Mouse (Mus musculus): ENCODE data around the gene Nrn1l. TPM values are rescaled to one million over a fixed set of nuclear protein-coding genes. Genes with fewer than 3 reads are reported as not detected.
A peak's percentile ranks its signal among the peaks of the same experiment; 100 is the strongest.

Nrn1l gene
- total RNA-seq (2021) = 1 to 10 TPM; 1.1 to 2.1 TPM
- long read RNA-seq, experiment 1 = 0 reads
- long read RNA-seq, experiment 2 = 0 reads

- peak; percentile 72 to 81 for DNase-seq (ENCODE audit: low spot score in 2 of 2)
Observed at GRCm38 (mm10) chr8:105893339-105893738, at the start of gene Nrn1l. Nrn1l (plus strand) TSS chr8:105893567.

DNA sequence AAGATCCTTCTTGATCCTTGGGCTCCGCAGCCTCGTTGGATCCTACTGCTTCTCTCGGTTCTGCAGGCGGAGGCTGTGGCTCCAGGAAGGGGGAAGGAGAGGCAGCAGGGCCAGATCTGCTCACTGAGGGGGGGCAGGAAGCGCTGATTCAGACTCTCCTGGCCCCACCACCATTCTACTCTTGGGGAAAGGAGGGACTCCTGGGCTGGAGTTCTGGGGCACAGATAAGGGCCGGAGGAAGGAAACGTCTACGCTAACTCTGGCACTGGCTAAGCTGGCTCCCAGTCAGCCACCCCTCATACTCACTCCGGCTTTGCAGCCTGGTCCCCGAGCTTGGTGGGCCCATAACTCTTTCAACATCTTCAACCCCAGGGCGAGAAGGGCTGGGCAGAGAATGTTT is 46.7 kb upstream of the Nrn1l start:
- no peak for DNase-seq (ENCODE audit: low spot score in 2 of 2)

- no peak for DNase-seq (ENCODE audit: low spot score in 2 of 2)
Observed at GRCm38 (mm10) chr8:105850014-105850413, 43.4 kb upstream of the Nrn1l start.

DNA sequence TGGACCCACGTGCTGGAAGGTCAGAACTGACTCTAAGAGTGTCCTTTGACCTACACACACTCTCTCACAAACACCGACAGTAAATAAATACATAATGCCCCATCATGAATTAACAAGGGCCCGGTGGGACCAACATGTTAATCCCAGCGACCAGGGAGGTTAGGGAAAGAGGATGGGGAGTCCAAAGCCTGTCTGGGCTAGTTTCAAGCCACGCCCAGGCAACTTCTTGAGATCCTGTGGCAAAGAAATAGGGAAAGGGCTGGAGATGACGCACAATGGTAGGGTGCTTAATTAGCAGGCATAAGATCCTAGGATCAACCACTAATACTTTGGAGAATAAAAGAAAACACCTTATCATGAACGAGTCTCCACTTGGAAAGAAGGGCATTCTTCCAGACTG is 42.8 kb upstream of the Nrn1l start:
- DNase-seq (ENCODE audit: low spot score in 2 of 2) = no peak

GRCm38 (mm10) chr8:105851651-105852143 is 41.7 kb upstream of the Nrn1l start:
- DNase-seq (ENCODE audit: low spot score in 2 of 2) = peak; percentile 84 to 95

GRCm38 (mm10) chr8:105852146-105852729 is 41.1 kb upstream of the Nrn1l start:
- no peak for DNase-seq (ENCODE audit: low spot score in 2 of 2)

DNA sequence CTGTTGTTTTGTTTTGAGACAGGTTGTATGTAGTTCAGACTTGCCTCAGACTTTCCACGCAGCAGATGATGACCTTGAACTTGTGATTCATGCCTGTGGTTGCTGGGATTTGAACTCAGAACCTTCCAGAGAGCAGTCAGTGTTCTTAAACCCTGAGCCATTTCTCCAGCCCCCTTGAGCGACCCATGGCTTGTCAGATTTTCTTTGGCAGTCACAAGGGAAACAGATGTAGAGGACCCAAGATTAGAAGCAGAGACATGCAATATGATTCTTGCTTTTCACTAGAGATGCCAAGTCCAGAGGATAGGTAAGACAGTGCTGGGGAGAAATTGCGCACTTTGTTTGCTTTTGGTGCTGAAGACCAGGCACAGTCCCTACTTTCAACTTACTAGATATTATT is 40.2 kb upstream of the Nrn1l start, which contains the start of gene Cenpt:
Gene Cenpt (minus strand): TSS at position 101 of the 400 bp plus-strand sequence.
- DNase-seq (ENCODE audit: low spot score in 2 of 2) = no peak

DNA sequence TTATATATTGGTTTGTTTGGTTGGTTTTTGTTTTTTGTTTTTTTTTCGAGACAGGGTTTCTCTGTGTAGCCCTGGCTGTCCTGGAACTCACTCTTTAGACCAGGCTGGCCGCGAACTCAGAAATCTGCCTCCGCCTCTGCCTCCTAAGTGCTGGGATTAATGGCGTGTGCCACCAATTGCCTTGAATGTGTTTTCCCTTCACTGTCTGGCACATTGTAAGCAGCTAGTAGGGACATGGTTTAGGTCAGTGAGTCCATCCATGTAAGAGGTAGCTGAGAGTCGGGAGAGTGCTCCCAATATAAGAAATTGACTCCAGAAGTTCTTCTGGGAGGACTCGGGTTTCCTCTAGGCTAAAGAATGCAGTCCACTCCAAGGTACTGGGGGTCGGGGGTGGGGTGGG is 39.1 kb upstream of the Nrn1l start:
- DNase-seq (ENCODE audit: low spot score in 2 of 2) = peak; percentile 21 to 44

GRCm38 (mm10) chr8:105854715-105855216 is 38.6 kb upstream of the Nrn1l start, which contains the start of gene Thap11:
Thap11 (plus strand) TSS chr8:105855132.
- DNase-seq (ENCODE audit: low spot score in 2 of 2) = peak; percentile 91 to 93

DNA sequence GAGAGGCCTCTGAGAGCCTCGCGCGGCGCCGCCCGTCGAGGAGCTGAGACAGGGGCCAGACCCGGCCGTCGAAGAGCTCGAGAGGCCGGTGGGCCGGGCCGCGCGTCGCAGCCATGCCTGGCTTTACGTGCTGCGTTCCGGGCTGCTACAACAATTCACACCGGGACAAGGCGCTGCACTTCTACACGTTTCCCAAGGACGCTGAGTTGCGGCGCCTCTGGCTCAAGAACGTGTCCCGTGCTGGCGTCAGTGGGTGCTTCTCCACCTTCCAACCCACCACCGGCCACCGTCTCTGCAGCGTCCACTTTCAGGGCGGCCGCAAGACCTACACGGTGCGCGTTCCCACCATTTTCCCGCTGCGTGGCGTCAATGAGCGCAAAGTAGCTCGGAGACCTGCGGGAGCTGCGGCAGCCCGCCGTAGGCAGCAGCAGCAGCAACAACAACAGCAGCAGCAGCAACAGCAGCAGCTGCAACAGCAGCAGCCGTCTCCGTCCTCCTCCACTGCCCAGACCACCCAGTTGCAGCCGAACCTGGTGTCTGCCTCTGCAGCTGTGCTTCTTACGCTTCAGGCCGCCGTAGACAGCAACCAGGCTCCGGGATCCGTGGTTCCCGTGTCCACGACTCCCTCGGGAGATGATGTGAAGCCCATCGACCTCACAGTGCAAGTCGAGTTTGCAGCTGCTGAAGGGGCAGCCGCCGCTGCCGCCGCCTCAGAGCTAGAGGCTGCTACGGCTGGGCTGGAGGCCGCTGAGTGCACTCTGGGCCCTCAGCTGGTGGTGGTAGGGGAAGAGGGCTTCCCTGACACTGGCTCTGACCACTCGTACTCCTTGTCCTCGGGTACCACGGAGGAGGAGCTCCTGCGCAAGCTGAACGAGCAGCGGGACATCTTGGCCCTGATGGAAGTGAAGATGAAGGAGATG is 37.9 kb upstream of the Nrn1l start:
- DNase-seq (ENCODE audit: low spot score in 2 of 2) = peak in 1 of 2 experiments; percentile 42

DNA sequence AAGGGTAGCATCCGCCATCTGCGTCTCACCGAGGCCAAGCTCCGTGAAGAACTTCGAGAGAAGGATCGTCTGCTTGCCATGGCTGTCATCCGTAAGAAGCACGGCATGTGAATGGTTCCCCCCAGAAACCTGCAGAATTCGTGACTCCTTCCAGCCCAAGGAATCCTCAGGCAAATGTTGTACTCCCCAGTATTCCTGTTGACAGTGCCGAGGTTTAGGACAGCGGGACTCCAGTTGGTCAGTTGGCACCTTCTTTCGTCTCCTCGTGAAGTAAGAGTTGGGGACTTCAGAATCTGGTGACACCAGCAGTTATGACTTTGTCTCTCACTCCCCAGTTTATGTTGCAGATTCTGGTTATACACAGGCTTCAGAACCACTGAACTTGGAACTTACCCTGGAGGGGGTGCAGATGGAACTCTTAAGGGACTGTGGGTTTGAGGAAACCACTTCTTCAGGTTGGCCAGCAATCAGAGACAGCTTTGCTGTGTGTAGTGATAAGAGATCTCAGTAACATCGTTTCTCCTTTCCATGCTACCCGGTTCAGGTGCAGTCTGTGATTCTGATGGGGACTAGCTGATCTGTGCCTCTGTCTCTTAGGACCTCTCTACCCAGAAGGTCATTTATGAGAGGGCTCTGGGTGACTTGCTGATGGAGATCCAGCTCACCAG is 37.1 kb upstream of the Nrn1l start:
- no peak for DNase-seq (ENCODE audit: low spot score in 2 of 2)

GRCm38 (mm10) chr8:105858495-105858894 is 34.9 kb upstream of the Nrn1l start:
- no peak for DNase-seq (ENCODE audit: low spot score in 2 of 2)

- no peak for DNase-seq (ENCODE audit: low spot score in 2 of 2)
Observed at GRCm38 (mm10) chr8:105859314-105859713, 34.1 kb upstream of the Nrn1l start.

DNA sequence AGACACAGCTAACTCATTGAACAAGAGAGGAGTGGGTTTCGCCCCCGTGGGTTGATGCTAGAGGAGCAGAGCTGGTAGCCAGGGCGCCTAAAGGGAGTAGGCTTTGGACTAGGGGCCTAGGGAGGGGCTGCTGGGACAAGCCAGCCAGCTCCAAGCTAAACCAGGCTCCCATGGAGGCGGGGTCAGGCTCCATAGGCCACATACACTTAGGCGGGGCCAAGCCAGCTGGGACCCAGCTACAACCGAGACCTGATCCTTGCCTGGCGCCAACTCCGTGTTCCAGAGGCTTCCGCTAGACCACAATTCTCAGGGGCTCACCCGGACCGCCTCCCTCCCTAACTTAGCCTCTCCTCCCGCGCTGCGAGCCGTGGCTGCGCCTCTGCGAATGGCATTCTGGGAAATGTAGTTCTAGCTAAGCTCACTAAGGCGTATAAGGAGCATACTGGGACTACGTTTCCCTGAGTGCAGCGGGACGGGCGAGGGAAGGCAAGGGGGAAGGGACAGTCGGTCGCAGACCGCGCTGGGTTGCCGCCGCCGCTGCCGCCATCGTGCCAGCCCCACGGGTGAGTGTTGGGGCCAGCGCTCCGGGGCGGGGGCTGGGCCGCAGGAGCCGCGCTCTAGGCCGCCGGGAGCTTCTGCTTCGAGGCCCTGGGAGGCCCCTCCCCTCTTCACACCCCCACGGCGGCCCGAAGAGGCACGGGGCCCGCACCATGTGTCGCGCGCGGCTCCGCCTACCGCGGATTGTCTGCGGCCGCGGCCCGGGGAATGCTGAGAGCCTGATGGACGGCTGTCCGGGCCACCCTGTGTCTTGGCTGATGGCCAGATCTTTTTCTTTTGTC is 33.0 kb upstream of the Nrn1l start, which contains the start of gene Nutf2:
Gene Nutf2 (plus strand): TSS at position 438 of the 839 bp plus-strand sequence.
- DNase-seq (ENCODE audit: low spot score in 2 of 2) = peak; percentile 90 to 96

DNA sequence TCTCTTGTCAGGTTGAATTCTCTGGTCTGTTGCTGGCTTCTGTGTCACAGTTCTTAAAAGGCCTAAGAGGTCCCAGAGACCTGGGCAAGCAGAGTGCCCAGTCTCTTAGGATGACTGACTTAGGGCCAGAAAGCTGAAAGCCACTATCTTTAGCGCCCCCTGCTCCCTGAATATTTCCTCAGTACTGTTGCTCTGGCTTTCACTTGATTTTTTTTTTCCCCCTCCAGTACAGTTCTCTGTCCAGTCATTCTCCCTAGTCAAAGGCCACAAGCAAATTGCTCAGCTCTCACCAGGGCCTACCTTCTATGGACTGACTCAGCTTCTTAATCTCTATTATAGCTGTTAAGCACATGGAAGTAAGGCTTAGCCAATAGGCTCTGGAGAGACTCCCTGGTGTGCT is 31.4 kb upstream of the Nrn1l start:
- DNase-seq (ENCODE audit: low spot score in 2 of 2) = no peak

DNA sequence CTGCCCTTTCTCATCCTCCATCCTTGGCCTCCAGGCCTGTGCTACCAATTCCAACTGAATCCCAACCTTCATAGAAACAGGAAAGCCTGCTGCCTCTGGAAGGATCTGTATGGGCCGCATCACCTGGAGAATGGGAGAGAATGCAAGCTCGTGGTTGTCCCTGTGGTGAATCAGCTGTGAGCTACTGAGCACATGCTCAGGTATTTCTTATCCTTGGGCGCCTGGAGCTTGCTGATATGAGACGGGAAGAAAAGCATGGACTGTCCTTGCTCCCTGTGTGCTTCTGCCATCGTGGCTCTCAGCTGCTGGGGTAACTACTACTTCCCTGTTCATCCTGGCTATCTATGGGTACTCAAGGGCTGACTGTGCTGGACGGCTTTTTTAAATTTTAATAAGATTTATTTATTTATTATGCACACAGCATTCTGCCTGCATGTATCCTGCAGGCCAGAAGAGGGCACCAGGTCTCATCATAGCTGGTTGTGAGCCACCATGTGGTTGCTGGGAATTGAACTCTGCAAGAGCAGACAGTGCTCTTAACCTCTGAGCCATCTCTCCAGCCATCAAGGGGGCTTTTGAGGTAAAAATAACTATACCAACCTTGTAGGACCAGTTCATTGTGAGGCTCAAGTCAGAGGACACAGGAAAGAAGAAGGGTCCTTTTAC is 26.9 kb upstream of the Nrn1l start:
- no peak for DNase-seq (ENCODE audit: low spot score in 2 of 2)

GRCm38 (mm10) chr8:105874301-105874700 is 19.1 kb upstream of the Nrn1l start:
- DNase-seq (ENCODE audit: low spot score in 2 of 2) = no peak

GRCm38 (mm10) chr8:105880754-105881520 is 12.4 kb upstream of the Nrn1l start, which contains the start of gene Edc4:
Edc4 (plus strand) TSS chr8:105880881.
- DNase-seq (ENCODE audit: low spot score in 2 of 2) = peak; percentile 86 to 90

Data from layer of hippocampus, postnatal 14 days (tissue).